Mouse (Mus musculus): ENCODE measurements around the gene Tpm1.

- TF ChIP-seq POLR2A (IDR thresholded peaks at IDR 0.05; ENCODE audit: extremely low read depth, insufficient read depth, low read length) (no peak), CTCF (IDR thresholded peaks at IDR 0.05; ENCODE audit: low read depth, low read length) (no peak)
These were observed 19.7 kb downstream of the Tpm1 start for GRCm38 (mm10) chr9:67029518-67029917.

Data from liver, adult 2 months (tissue).